Mouse (Mus musculus): Measurements from ENCODE around the gene Gm17581. TPM values are rescaled to one million over a fixed set of nuclear protein-coding genes. Genes with fewer than 3 reads are reported as not detected.

Gene Gm17581
- polyA plus RNA-seq, 1 experiment from 2014 or later = not detected

DNA sequence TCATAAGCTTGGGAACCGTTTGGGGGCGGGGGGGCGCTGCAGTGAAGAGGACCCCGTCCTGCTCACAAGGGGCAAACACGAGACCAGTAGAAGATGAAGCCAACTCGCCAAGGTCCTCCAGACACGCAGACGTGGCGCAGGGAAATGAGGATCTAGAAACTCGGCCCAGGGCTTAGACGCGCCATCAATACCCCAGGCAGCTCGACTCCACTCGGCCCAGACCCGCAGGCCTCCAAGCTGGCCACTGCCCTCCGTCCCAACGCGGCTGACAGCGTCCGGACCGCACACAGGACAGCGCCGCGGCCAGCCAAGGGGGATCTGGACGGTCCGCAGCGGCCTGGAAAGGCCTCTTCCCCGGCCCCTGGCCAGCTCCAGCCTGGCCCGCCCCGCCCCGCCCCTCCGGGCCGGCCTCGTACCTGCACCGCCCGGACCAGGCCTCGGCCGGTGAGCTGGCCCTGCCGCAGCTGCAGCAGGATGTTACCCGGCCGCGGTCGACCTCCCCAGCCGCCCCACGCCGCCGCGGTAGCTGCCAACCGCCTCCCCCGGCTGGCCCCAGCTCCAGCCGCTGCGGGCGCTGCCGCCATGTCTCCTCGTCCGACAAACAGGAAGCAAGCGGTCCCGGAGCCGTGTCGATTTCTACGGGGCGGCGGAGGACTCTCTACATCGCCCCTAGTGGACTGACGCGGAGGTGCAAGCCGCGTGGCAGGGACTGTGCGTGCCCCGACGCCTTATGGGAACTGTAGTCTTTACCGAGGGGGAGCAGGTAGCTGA, 43.8 kb downstream of the Gm17581 start, which contains the start of gene Trpc4ap:
Trpc4ap (minus strand) TSS at position 662 of the 771 bp plus-strand sequence.
- DNase-seq (ENCODE audit: low spot score) = peak; percentile 96

DNA sequence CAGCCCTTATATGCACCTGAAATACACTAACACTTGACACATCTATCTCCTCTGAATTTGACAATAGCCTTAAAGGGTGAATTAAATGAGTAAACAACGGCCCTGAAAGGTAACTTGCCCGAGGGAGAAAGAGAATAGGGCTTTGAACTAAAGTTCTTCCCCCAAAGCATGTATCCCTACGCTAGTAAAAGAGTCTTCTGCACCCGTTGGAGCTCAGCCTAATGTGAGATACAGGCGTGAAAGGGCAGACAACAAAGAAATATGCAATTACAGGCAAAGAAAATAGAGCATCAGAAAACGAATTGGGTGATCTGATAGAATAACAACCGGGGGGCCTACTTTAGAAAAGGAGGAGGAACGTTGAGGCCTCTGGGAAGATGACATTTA, 44.3 kb downstream of the Gm17581 start:
- DNase-seq (ENCODE audit: low spot score) = no peak

DNA sequence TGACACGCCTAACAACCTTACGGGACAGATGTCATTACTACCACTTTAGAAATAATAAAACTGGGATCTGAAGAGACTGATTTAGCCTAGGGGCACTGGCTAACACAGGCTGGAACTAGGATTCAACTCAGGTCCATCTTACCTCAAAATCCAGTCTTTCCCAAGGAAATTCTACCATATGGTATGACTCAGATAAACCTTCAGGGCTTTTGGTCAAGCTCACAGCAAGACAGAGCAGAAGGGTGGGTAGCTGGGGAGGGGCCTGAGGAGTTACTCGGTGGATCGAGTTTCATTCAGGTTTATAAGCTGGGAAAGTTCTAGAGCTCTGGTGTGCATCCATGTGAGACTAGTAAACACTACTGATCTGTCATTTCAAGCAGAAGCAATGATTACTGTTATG, 46.5 kb downstream of the Gm17581 start:
- no peak for DNase-seq (ENCODE audit: low spot score)

DNA sequence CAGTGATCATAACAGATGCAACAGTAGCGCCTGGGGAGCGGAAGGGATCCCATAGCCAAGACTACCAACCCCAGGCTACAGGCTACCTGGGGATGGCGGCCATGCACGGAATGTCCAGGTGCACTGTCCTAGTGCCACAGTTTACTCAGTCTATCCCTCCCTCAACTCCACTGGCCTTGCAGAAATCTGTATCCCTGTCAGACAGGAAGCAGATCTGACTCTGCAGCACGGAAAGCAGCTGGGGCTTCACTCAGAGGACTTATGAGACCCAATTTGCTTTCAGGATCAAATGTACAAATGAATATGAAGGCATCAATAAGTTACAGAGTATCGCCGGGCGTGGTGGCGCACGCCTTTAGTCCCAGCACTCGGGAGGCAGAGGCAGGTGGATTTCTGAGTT, 47.9 kb downstream of the Gm17581 start:
- DNase-seq (ENCODE audit: low spot score) = peak; percentile 39

DNA sequence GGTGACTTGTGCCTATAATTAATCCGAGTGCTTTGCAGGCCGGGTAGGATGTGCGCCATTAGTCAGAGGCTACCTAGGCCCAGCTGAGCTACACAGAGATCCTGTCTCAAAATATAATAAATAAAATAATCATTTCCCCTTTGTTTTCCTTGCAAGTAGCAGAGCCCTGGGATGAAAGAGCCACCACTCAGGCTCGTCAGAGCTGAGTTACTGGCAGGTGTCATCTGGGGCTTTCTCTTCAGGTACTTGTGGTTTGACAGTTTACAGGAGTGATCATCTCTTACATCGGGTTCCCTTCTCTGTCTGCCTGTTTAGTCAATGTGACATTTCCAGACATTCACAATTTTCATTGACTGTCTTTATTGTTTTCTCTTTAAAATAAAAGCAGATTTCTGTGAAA, 49.1 kb downstream of the Gm17581 start:
- DNase-seq (ENCODE audit: low spot score) = peak; percentile 41

Other genes with a start within 250 kb of the Gm17581 start
- 29.8 and 35.7 TPM in 2 replicates for gene Acss2, start 217.9 kb downstream of the Gm17581 start, polyA plus RNA-seq (2015; fragmentation: Nextera tagmentation; extraction: Ambion mirVana)
- 2.8 and 3.6 TPM in 2 replicates for gene Ggt7, start 217.6 kb downstream of the Gm17581 start, polyA plus RNA-seq (2015; fragmentation: Nextera tagmentation; extraction: Ambion mirVana)
- 29.4 and 33.8 TPM in 2 replicates for gene Gss, start 143.1 kb downstream of the Gm17581 start, polyA plus RNA-seq (2015; fragmentation: Nextera tagmentation; extraction: Ambion mirVana)
- 0.17 and 0.18 TPM in 2 replicates for gene Myh7b, start 124.7 kb downstream of the Gm17581 start, polyA plus RNA-seq (2015; fragmentation: Nextera tagmentation; extraction: Ambion mirVana)
- gene Trpc4ap, start 43.5 kb downstream of the Gm17581 start, polyA plus RNA-seq (2015; fragmentation: Nextera tagmentation; extraction: Ambion mirVana) = 191 and 217 TPM in 2 replicates
- 49.2 and 50.8 TPM in 2 replicates for gene Edem2, start 6.4 kb downstream of the Gm17581 start, polyA plus RNA-seq (2015; fragmentation: Nextera tagmentation; extraction: Ambion mirVana)
- 3.3 and 4.4 TPM in 2 replicates for gene Procr, start 15.3 kb upstream of the Gm17581 start, polyA plus RNA-seq (2015; fragmentation: Nextera tagmentation; extraction: Ambion mirVana)
- gene Mmp24, start 39.5 kb upstream of the Gm17581 start, polyA plus RNA-seq (2015; fragmentation: Nextera tagmentation; extraction: Ambion mirVana) = 0.06 and 0.07 TPM in 2 replicates
- gene BC029722, start 83.6 kb upstream of the Gm17581 start, polyA plus RNA-seq (2015; fragmentation: Nextera tagmentation; extraction: Ambion mirVana) = 24.0 and 24.4 TPM in 2 replicates
- 232 and 242 TPM in 2 replicates for gene Eif6, start 91.1 kb upstream of the Gm17581 start, polyA plus RNA-seq (2015; fragmentation: Nextera tagmentation; extraction: Ambion mirVana)
- gene Fam83c, start 99.0 kb upstream of the Gm17581 start, polyA plus RNA-seq (2015; fragmentation: Nextera tagmentation; extraction: Ambion mirVana) = 0.05 and 0.06 TPM in 2 replicates
- gene Uqcc1, start 194.4 kb upstream of the Gm17581 start, polyA plus RNA-seq (2015; fragmentation: Nextera tagmentation; extraction: Ambion mirVana) = 56.9 and 58.2 TPM in 2 replicates
- gene Gm15557, start 204.9 kb upstream of the Gm17581 start, polyA plus RNA-seq (2015; fragmentation: Nextera tagmentation; extraction: Ambion mirVana) = not detected in 2 replicates
- 0.22 and 0.25 TPM in 2 replicates for gene Gdf5, start 209.5 kb upstream of the Gm17581 start, polyA plus RNA-seq (2015; fragmentation: Nextera tagmentation; extraction: Ambion mirVana)
- 16.6 and 23.4 TPM in 2 replicates for gene Cep250, start 220.6 kb upstream of the Gm17581 start, polyA plus RNA-seq (2015; fragmentation: Nextera tagmentation; extraction: Ambion mirVana)

Measured in thymus, postnatal 0 days (tissue).